Mouse (Mus musculus) heart, embryonic 15.5 days (tissue): ENCODE data around the gene Adamts12. TPM values are rescaled to one million over a fixed set of nuclear protein-coding genes. Genes with fewer than 3 reads are reported as not detected.

Source experiments
- ATAC-seq: fragments of 200-750 bp; cut with Nextera tagmentation; replicated peaks from 2 replicates; pipeline ENCODE4 v1.8.0; 2017; ENCODE audit warnings: low read depth, moderate TSS enrichment; ENCODE audit not compliant: insufficient number of reproducible peaks, insufficient read depth, low FRiP score
- H3K27ac ChIP-seq: fragments of 300-500 bp; sonication (generic); 2 replicates; pipeline ENCODE4 v1.5.1; 2015; ENCODE audit warnings: mild to moderate bottlenecking, inconsistent platforms
- H3K27me3 ChIP-seq: fragments of 300-500 bp; sonication (generic); 2 replicates; pipeline ENCODE4 v1.6.1; 2015; ENCODE audit warnings: inconsistent platforms
- H3K36me3 ChIP-seq: fragments of 300-500 bp; sonication (generic); 2 replicates; pipeline ENCODE4 v1.6.1; 2015; ENCODE audit warnings: mild to moderate bottlenecking, inconsistent platforms
- H3K4me1 ChIP-seq: fragments of 300-500 bp; sonication (generic); replicated peaks from 2 replicates; pipeline ENCODE4 v1.6.1; 2015; ENCODE audit warnings: inconsistent platforms
- H3K4me2 ChIP-seq: fragments of 300-500 bp; sonication (generic); 2 replicates; pipeline ENCODE4 v1.6.1; 2015; ENCODE audit warnings: inconsistent platforms, mild to moderate bottlenecking, moderate library complexity
- H3K4me3 ChIP-seq: fragments of 300-500 bp; sonication (generic); 2 replicates; pipeline ENCODE4 v1.5.1; 2015; ENCODE audit warnings: mild to moderate bottlenecking, inconsistent platforms
- H3K9ac ChIP-seq: fragments of 300-500 bp; sonication (generic); 2 replicates; pipeline ENCODE4 v1.6.1; 2015; ENCODE audit warnings: mild to moderate bottlenecking, inconsistent platforms
- H3K9me3 ChIP-seq: fragments of 300-500 bp; sonication (generic); replicated peaks from 2 replicates; pipeline ENCODE4 v1.6.1; 2016; ENCODE audit warnings: inconsistent platforms
- WGBS: fragments of 180-500 bp; shearing (Covaris S2); methylation state at CpG from one replicate; pipeline ENCODE4 v1.1.7; 2015; ENCODE audit warnings: mixed read lengths; 5-methylcytosine and 5-hydroxymethylcytosine counted together
- polyA plus RNA-seq: library from polyadenylated mRNA; unstranded; fragments of >200 nt; fragmentation: Nextera tagmentation; extraction: Ambion mirVana; gene quantifications from 2 replicates; pipeline ENCODE4 v1.2.1, GENCODE M21; 2015

Gene Adamts12
- polyA plus RNA-seq, 1 experiment from 2014 or later: 1.7 TPM

GRCm38 (mm10) chr15:11241288-11241687 is 176.7 kb downstream of the Adamts12 start:
- Histone ChIP-seq H3K4me1 (no peaks in the 10 kb centered on the region), H3K27me3 (no peaks in the 10 kb centered on the region), H3K36me3 (no peaks in the 10 kb centered on the region; the same call in 1 of the 2 replicates), H3K4me2 (no peak overlapping the region), H3K9ac (no peak overlapping the region), H3K4me3 (no peak overlapping the region), H3K9me3 (no peaks in the 10 kb centered on the region), H3K27ac (no peak overlapping the region)
- ATAC-seq: no peak
- 64% methylated on average over 2 of the region's 2 CpGs for WGBS

DNA sequence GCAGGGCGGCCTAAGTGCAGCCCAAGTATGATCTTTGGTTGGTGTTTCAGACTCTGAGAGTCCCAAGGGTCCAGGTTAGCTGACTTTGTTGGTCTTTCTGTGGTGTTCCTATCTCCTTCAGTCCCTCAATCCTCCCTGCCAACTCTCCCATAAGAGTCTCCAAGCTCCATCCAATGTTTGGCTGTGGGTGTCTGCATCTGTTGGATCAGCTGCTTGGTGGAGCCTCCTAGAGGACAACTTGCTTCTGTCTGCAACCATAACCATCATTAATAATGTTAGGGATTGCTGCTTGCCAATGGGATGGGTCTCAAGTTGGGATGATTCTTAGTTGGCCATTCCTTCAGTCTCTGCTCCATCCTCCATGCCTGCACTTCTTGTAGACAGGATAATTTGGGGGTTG is 181.8 kb downstream of the Adamts12 start:
- H3K27ac ChIP-seq: no peak overlapping the region
- no peak overlapping the region for H3K9ac ChIP-seq
- H3K4me3 ChIP-seq: no peak overlapping the region
- no peak for ATAC-seq
- no peaks in the 10 kb centered on the region for H3K9me3 ChIP-seq
- no peaks in the 10 kb centered on the region; the same call in 1 of the 2 replicates for H3K36me3 ChIP-seq
- 75% methylated on average over 1 of the region's 1 CpGs for WGBS
- H3K4me1 ChIP-seq: no peaks in the 10 kb centered on the region
- H3K4me2 ChIP-seq: no peak overlapping the region
- H3K27me3 ChIP-seq: no peaks in the 10 kb centered on the region

DNA sequence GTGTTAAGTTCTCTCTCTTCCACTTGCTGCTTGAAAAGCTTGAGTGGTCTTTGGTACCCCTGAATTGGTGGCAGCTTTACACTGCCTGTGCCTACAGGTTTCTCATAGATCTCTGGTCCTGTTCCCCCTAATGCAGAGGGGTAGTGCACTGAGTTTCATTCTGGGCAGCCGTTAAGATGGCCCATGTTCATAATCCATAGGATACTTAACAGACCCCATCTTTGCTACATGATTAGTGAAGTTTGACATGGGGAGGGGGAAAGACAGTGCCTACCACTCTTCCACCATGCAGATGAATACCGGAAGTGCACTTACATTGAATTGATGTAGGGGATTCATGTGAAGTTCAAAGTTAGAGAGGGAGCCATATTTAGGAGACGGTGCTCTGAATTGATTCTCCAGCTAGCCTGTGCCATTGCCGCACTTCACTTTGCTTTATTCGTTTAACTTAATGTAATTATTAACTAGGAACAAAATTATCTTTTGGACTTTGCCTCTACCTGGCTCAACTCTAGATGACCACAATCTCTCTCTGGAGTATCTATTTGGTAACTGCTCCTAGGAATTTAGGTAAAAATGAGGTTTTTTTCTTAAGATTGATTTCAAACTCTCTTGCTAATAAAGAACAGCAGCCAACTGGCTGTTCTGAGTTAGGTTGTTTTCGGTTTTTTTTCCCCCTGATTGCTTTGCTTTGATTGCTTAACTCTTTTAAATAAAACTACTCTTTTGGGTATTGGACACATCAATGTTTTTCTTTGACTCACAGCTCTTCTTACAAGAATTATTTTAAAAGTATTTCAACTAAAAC is 214.9 kb downstream of the Adamts12 start:
- WGBS: 83% methylated on average over 6 of the region's 6 CpGs

GRCm38 (mm10) chr15:11280689-11281264 is 216.2 kb downstream of the Adamts12 start:
- Histone ChIP-seq H3K4me1 (no peaks in the 10 kb centered on the region), H3K27me3 (no peaks in the 10 kb centered on the region), H3K9me3 (no peaks in the 10 kb centered on the region), H3K4me3 (no peak overlapping the region), H3K9ac (no peak overlapping the region), H3K27ac (no peak overlapping the region), H3K36me3 (no peaks in the 10 kb centered on the region), H3K4me2 (no peak overlapping the region)
- 56% methylated on average over 6 of the region's 6 CpGs for WGBS
- ATAC-seq: no peak

More for the DNA sequence above, 214.9 kb downstream of the Adamts12 start:
- no peak for ATAC-seq
- Histone ChIP-seq H3K9ac (no peak overlapping the region), H3K36me3 (no peaks in the 10 kb centered on the region), H3K4me2 (no peak overlapping the region), H3K4me3 (no peak overlapping the region), H3K27ac (no peak overlapping the region), H3K9me3 (no peaks in the 10 kb centered on the region), H3K27me3 (no peaks in the 10 kb centered on the region), H3K4me1 (no peaks in the 10 kb centered on the region)

- no peak overlapping the region for H3K27ac ChIP-seq
- H3K36me3 ChIP-seq: no peaks in the 10 kb centered on the region
- no peaks in the 10 kb centered on the region for H3K9me3 ChIP-seq
- no peaks in the 10 kb centered on the region for H3K4me1 ChIP-seq
- no peaks in the 10 kb centered on the region for H3K27me3 ChIP-seq
- no peak overlapping the region for H3K9ac ChIP-seq
- H3K4me3 ChIP-seq: no peak overlapping the region
- no peak for ATAC-seq
- H3K4me2 ChIP-seq: no peak overlapping the region
These were observed 218.6 kb downstream of the Adamts12 start for GRCm38 (mm10) chr15:11283171-11283570.

DNA sequence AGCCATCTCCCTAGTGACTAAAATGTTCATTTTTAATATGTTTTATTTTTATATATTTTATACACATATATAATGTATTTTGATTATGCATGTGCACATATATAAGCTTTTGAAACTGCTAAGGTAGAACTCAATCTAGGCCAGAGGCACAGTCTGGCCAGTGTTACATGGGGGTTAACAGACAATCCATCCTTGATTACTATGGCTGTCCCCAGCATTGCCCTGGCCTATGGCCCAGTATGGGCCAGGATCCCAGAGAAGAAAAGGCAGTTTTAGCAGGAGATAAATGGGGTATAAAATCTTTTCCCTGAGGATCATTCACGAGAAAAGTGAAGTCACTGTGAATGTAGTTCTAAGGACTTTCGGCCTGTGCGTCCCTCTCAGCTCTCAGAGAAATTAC is 223.2 kb downstream of the Adamts12 start:
- no peak overlapping the region for H3K27ac ChIP-seq
- no peak for ATAC-seq
- H3K9ac ChIP-seq: no peak overlapping the region
- H3K4me2 ChIP-seq: no peak overlapping the region
- H3K9me3 ChIP-seq: no peaks in the 10 kb centered on the region
- no peaks in the 10 kb centered on the region for H3K27me3 ChIP-seq
- 69% methylated on average over 3 of the region's 3 CpGs for WGBS
- H3K4me3 ChIP-seq: no peak overlapping the region
- no peaks in the 10 kb centered on the region for H3K4me1 ChIP-seq
- no peaks in the 10 kb centered on the region for H3K36me3 ChIP-seq

DNA sequence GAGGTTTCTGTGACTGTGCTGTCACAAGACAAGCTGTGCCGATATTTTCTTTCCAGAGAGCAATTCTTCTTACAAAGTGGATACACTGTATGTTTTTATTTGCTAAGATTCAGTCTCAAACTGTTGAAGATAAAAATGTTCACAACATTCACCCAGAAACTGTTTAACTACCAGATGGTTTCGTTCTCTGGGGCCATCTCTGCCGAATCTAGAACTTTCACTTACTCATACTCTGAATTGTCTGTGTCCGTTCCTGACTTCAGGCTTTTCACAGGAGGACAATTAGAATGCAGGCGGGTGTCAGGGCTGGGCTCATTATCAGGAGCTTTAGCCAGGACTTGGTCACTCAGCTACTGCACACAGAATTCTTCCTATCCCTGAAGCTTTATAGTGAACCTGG is 227.7 kb downstream of the Adamts12 start:
- no peak for ATAC-seq
- Histone ChIP-seq H3K9ac (no peak overlapping the region), H3K4me1 (no peaks in the 10 kb centered on the region), H3K27ac (no peak overlapping the region), H3K27me3 (no peaks in the 10 kb centered on the region), H3K4me2 (no peak overlapping the region), H3K9me3 (no peaks in the 10 kb centered on the region), H3K36me3 (no peaks in the 10 kb centered on the region), H3K4me3 (no peak overlapping the region)
- WGBS: 79% methylated on average over 5 of the region's 5 CpGs

DNA sequence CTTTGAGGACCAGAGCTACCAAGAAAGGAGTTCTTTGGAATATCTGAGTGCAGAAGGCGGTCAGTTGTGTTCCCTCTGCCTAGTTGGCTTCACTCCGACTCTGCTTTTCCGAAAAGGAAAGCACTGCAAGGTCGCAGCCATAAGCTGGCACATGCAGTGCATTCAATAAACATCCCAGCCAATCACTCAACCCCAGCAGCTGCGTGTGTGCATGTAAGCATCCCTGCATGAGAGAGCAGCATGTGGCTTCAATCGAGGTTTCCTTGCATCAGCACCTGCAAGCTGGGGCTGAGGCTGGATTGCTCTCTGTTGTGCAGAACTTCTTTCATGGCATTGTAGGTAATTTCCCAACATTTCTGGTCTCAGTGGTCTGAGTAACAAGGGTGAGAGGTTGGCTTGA is 230.4 kb downstream of the Adamts12 start:
- H3K9ac ChIP-seq: no peak overlapping the region
- H3K36me3 ChIP-seq: no peaks in the 10 kb centered on the region
- no peak overlapping the region for H3K4me2 ChIP-seq
- no peak for ATAC-seq
- WGBS: 61% methylated on average over 6 of the region's 6 CpGs
- H3K27me3 ChIP-seq: no peaks in the 10 kb centered on the region
- no peaks in the 10 kb centered on the region for H3K4me1 ChIP-seq
- no peak overlapping the region for H3K27ac ChIP-seq
- no peak overlapping the region for H3K4me3 ChIP-seq
- H3K9me3 ChIP-seq: no peaks in the 10 kb centered on the region

DNA sequence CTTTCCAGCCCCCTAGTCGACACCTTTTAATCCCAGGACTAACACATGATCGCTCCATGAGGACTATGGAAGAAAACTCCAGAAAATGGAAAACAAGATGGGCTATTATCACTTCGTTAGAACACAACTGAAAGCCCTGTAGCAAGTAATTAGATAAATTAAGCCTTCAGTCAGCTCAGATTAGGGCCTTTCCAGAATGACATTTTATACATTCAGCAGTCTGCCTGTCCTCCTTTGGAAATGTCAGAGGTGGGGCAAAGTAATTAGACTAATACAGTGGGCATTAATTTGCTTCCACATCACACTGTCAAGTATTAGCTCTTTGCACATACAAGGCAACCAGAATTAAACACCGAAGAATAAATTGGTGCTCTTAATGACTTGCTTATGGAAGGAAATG is 233.4 kb downstream of the Adamts12 start:
- ATAC-seq: no peak
- Histone ChIP-seq H3K4me1 (no peaks in the 10 kb centered on the region), H3K9ac (no peak overlapping the region), H3K4me2 (no peak overlapping the region), H3K27me3 (no peaks in the 10 kb centered on the region), H3K4me3 (no peak overlapping the region), H3K9me3 (no peaks in the 10 kb centered on the region), H3K27ac (no peak overlapping the region), H3K36me3 (no peaks in the 10 kb centered on the region)
- 83% methylated on average over 4 of the region's 4 CpGs for WGBS

DNA sequence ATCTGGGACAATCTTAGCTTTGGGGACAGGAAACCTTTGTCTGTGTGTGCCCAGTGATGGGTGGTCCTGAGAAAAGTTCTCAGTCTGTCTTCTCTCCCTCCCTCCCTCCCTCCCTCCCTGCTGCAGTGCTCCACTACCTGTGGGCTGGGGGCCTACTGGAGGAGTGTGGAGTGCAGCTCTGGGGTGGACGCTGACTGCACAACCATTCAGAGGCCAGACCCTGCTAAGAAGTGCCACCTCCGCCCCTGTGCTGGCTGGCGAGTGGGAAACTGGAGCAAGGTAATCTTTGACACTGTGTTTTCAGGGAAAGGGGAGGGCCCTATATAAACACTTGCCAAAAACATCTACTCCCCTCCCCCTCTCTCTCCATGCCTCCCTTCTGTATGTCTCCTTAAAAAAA is 252.5 kb downstream of the Adamts12 start:
- Histone ChIP-seq H3K36me3 (no peaks in the 10 kb centered on the region), H3K9ac (no peak overlapping the region), H3K4me2 (no peak overlapping the region), H3K4me1 (0 out of 2 replicates have a peak, but pooled peaks cover 2% of the 10 kb centered on the region), H3K27me3 (no peaks in the 10 kb centered on the region), H3K9me3 (no peaks in the 10 kb centered on the region), H3K27ac (no peak overlapping the region), H3K4me3 (no peak overlapping the region)
- no peak for ATAC-seq
- WGBS: 46% methylated on average over 3 of the region's 3 CpGs

DNA sequence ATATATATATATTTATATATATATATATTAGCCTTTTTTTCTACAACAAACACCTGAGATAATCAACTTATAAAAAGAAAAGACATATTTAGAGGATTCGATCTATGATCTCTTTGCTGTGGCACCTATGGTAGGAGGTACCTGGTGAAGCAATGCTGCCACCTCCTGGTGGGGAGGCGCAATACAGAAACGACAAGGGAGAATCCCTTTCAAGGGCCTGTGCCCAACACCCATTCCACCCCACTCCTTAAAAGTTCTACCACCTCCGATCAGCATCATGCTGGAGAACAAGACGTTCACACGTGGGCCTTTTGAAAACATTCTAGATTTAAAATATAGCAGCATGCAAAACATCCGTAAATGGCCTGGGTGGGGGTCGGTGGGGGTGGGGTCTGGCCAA is 255.9 kb downstream of the Adamts12 start:
- no peak overlapping the region for H3K9ac ChIP-seq
- H3K36me3 ChIP-seq: no peaks in the 10 kb centered on the region
- H3K9me3 ChIP-seq: no peaks in the 10 kb centered on the region
- no peak overlapping the region for H3K4me3 ChIP-seq
- 20% methylated on average over 8 of the region's 8 CpGs for WGBS
- no peak overlapping the region for H3K4me2 ChIP-seq
- H3K27me3 ChIP-seq: no peaks in the 10 kb centered on the region
- H3K4me1 ChIP-seq: 0 out of 2 replicates have a peak, but pooled peaks cover 2% of the 10 kb centered on the region
- ATAC-seq: no peak
- no peak overlapping the region for H3K27ac ChIP-seq
